Mouse (Mus musculus) forebrain, embryonic 13.5 days (tissue): ENCODE results near the gene Atg7. TPM values are rescaled to one million over a fixed set of nuclear protein-coding genes. Genes with fewer than 3 reads are reported as not detected.

Experiments used
- ATAC-seq: fragments of 200-750 bp; cut with Nextera tagmentation; 2 replicates; pipeline ENCODE4 v1.8.0; 2017
- H3K27ac ChIP-seq: fragments of 300-500 bp; sonication (generic); 2 replicates; pipeline ENCODE4 v1.5.1; 2015; ENCODE audit warnings: inconsistent platforms, mild to moderate bottlenecking, moderate library complexity
- H3K27me3 ChIP-seq: fragments of 300-500 bp; sonication (generic); 2 replicates; pipeline ENCODE4 v1.6.1; 2015; ENCODE audit warnings: mild to moderate bottlenecking, inconsistent platforms
- H3K36me3 ChIP-seq: fragments of 300-500 bp; sonication (generic); 2 replicates; pipeline ENCODE4 v1.6.1; 2015; ENCODE audit warnings: mild to moderate bottlenecking, inconsistent platforms; ENCODE audit not compliant: poor library complexity, severe bottlenecking
- H3K4me1 ChIP-seq: fragments of 300-500 bp; sonication (generic); 2 replicates; pipeline ENCODE4 v1.6.1; 2015; ENCODE audit warnings: inconsistent platforms
- H3K4me2 ChIP-seq: fragments of 300-500 bp; sonication (generic); 2 replicates; pipeline ENCODE4 v1.6.1; 2015; ENCODE audit warnings: inconsistent platforms, mild to moderate bottlenecking, moderate library complexity
- H3K4me3 ChIP-seq: fragments of 300-500 bp; sonication (generic); 2 replicates; pipeline ENCODE4 v1.5.1; 2015; ENCODE audit warnings: mild to moderate bottlenecking, inconsistent platforms
- H3K9ac ChIP-seq: fragments of 300-500 bp; sonication (generic); 2 replicates; pipeline ENCODE4 v1.6.1; 2015; ENCODE audit warnings: mild to moderate bottlenecking, inconsistent platforms
- H3K9me3 ChIP-seq: fragments of 300-500 bp; sonication (generic); replicated peaks from 2 replicates; pipeline ENCODE4 v1.6.1; 2016; ENCODE audit warnings: inconsistent platforms
- WGBS: fragments of 180-500 bp; shearing (Covaris S2); methylation state at CpG from one replicate; pipeline ENCODE4 v1.1.7; 2015; 5-methylcytosine and 5-hydroxymethylcytosine counted together
- polyA plus RNA-seq: library from polyadenylated mRNA; unstranded; fragments of >200 nt; fragmentation: Nextera tagmentation; extraction: Ambion mirVana; gene quantifications from 2 replicates; pipeline ENCODE4 v1.2.1, GENCODE M21; 2015

Atg7 gene
- polyA plus RNA-seq, 1 experiment from 2014 or later, result 18.5 TPM

GRCm38 (mm10) chr6:114659278-114659991 is 16.5 kb downstream of the Atg7 start:
- Histone ChIP-seq H3K4me3 (no peak overlapping the region), H3K36me3 (no peaks in the 10 kb centered on the region), H3K4me2 (no peak overlapping the region), H3K27ac (no peak overlapping the region), H3K27me3 (no peaks in the 10 kb centered on the region), H3K9me3 (no peaks in the 10 kb centered on the region), H3K9ac (no peak overlapping the region), H3K4me1 (no peaks in the 10 kb centered on the region)
- WGBS, result 85% methylated on average over 4 of the region's 4 CpGs
- no peak for ATAC-seq

GRCm38 (mm10) chr6:114659992-114660800 is 17.3 kb downstream of the Atg7 start:
- WGBS, result 75% methylated on average over 5 of the region's 5 CpGs

GRCm38 (mm10) chr6:114663707-114664106 is 20.8 kb downstream of the Atg7 start:
- Histone ChIP-seq H3K4me2 (no peak overlapping the region), H3K9ac (no peak overlapping the region), H3K4me3 (no peak overlapping the region), H3K27me3 (no peaks in the 10 kb centered on the region), H3K27ac (no peak overlapping the region), H3K36me3 (no peaks in the 10 kb centered on the region), H3K9me3 (no peaks in the 10 kb centered on the region), H3K4me1 (no peaks in the 10 kb centered on the region)
- WGBS, result 82% methylated on average over 2 of the region's 2 CpGs
- ATAC-seq, result no peak

More at GRCm38 (mm10) chr6:114659992-114660800, 17.3 kb downstream of the Atg7 start:
- Histone ChIP-seq H3K9ac (no peak overlapping the region), H3K4me1 (no peaks in the 10 kb centered on the region), H3K36me3 (no peaks in the 10 kb centered on the region), H3K27me3 (no peaks in the 10 kb centered on the region), H3K27ac (no peak overlapping the region), H3K9me3 (no peaks in the 10 kb centered on the region), H3K4me3 (no peak overlapping the region), H3K4me2 (no peak overlapping the region)
- ATAC-seq, result no peak

GRCm38 (mm10) chr6:114664716-114665115 is 21.8 kb downstream of the Atg7 start:
- ATAC-seq, result no peak
- Histone ChIP-seq H3K4me3 (no peak overlapping the region), H3K27ac (no peak overlapping the region), H3K9me3 (no peaks in the 10 kb centered on the region), H3K36me3 (no peaks in the 10 kb centered on the region), H3K4me2 (no peak overlapping the region), H3K9ac (no peak overlapping the region), H3K4me1 (no peaks in the 10 kb centered on the region), H3K27me3 (no peaks in the 10 kb centered on the region)
- WGBS, result 76% methylated on average over 2 of the region's 2 CpGs

- Histone ChIP-seq H3K4me2 (no peak overlapping the region), H3K36me3 (no peaks in the 10 kb centered on the region), H3K9ac (no peak overlapping the region), H3K4me1 (no peaks in the 10 kb centered on the region), H3K9me3 (no peaks in the 10 kb centered on the region), H3K27me3 (no peaks in the 10 kb centered on the region), H3K27ac (no peak overlapping the region), H3K4me3 (no peak overlapping the region)
- 96% methylated on average over 6 of the region's 6 CpGs for WGBS
- ATAC-seq, result no peak
These were observed 24.6 kb downstream of the Atg7 start for GRCm38 (mm10) chr6:114667518-114667917.

GRCm38 (mm10) chr6:114674771-114675170 is 31.9 kb downstream of the Atg7 start:
- no peaks in the 10 kb centered on the region for H3K4me1 ChIP-seq
- ATAC-seq, result no peak

GRCm38 (mm10) chr6:114676091-114676490 is 33.2 kb downstream of the Atg7 start:
- H3K27ac ChIP-seq, result no peak overlapping the region
- H3K9me3 ChIP-seq, result peaks cover 4% of the 10 kb centered on the region; the same call in 1 of the 2 replicates
- no peak overlapping the region for H3K4me2 ChIP-seq
- H3K27me3 ChIP-seq, result 0 out of 2 replicates have a peak, but pooled peaks cover 3% of the 10 kb centered on the region
- H3K9ac ChIP-seq, result no peak overlapping the region
- ATAC-seq, result no peak
- peaks cover 37% of the 10 kb centered on the region for H3K36me3 ChIP-seq
- H3K4me3 ChIP-seq, result no peak overlapping the region
- no peaks in the 10 kb centered on the region for H3K4me1 ChIP-seq
- WGBS, result 80% methylated on average over 5 of the region's 5 CpGs

More at GRCm38 (mm10) chr6:114674771-114675170, 31.9 kb downstream of the Atg7 start:
- Histone ChIP-seq H3K9me3 (peaks cover 4% of the 10 kb centered on the region; the same call in 1 of the 2 replicates), H3K27me3 (no peaks in the 10 kb centered on the region), H3K4me2 (no peak overlapping the region), H3K4me3 (no peak overlapping the region), H3K36me3 (peaks cover 25% of the 10 kb centered on the region), H3K27ac (no peak overlapping the region), H3K9ac (no peak overlapping the region)

- H3K4me3 ChIP-seq, result no peak overlapping the region
These were observed 39.3 kb downstream of the Atg7 start for GRCm38 (mm10) chr6:114682092-114682711.

GRCm38 (mm10) chr6:114683741-114684140 is 40.8 kb downstream of the Atg7 start:
- no peak for ATAC-seq
- Histone ChIP-seq H3K4me1 (peaks cover 4% of the 10 kb centered on the region; the same call in 1 of the 2 replicates), H3K4me2 (no peak overlapping the region), H3K27ac (no peak overlapping the region), H3K27me3 (0 out of 2 replicates have a peak, but pooled peaks cover 3% of the 10 kb centered on the region), H3K9me3 (no peaks in the 10 kb centered on the region), H3K36me3 (peaks cover 15% of the 10 kb centered on the region), H3K9ac (no peak overlapping the region), H3K4me3 (no peak overlapping the region)
- WGBS, result 97% methylated on average over 1 of the region's 1 CpGs

More at GRCm38 (mm10) chr6:114682092-114682711, 39.3 kb downstream of the Atg7 start:
- H3K27ac ChIP-seq, result no peak overlapping the region
- no peak for ATAC-seq
- H3K9ac ChIP-seq, result no peak overlapping the region
- no peak overlapping the region for H3K4me2 ChIP-seq
- peaks cover 4% of the 10 kb centered on the region; the same call in 1 of the 2 replicates for H3K4me1 ChIP-seq
- 0 out of 2 replicates have a peak, but pooled peaks cover 3% of the 10 kb centered on the region for H3K27me3 ChIP-seq
- 12% methylated on average over 9 of the region's 9 CpGs for WGBS
- H3K9me3 ChIP-seq, result no peaks in the 10 kb centered on the region
- H3K36me3 ChIP-seq, result peaks cover 22% of the 10 kb centered on the region

GRCm38 (mm10) chr6:114684407-114684806 is 41.5 kb downstream of the Atg7 start:
- ATAC-seq, result no peak
- H3K4me1 ChIP-seq, result peaks cover 4% of the 10 kb centered on the region; the same call in 1 of the 2 replicates
- 0 out of 2 replicates have a peak, but pooled peaks cover 3% of the 10 kb centered on the region for H3K27me3 ChIP-seq
- H3K9ac ChIP-seq, result no peak overlapping the region
- no peaks in the 10 kb centered on the region for H3K9me3 ChIP-seq
- 60% methylated on average over 3 of the region's 3 CpGs for WGBS
- H3K36me3 ChIP-seq, result peaks cover 18% of the 10 kb centered on the region
- H3K27ac ChIP-seq, result no peak overlapping the region
- no peak overlapping the region for H3K4me3 ChIP-seq
- no peak overlapping the region for H3K4me2 ChIP-seq

- no peak overlapping the region for H3K4me2 ChIP-seq
- WGBS, result 87% methylated on average over 1 of the region's 1 CpGs
- ATAC-seq, result no peak
These were observed 42.5 kb downstream of the Atg7 start for GRCm38 (mm10) chr6:114685412-114685811.

GRCm38 (mm10) chr6:114687035-114687434 is 44.1 kb downstream of the Atg7 start:
- WGBS, result 85% methylated on average over 1 of the region's 1 CpGs
- Histone ChIP-seq H3K27ac (no peak overlapping the region), H3K4me1 (peaks cover 11% of the 10 kb centered on the region; the same call in 1 of the 2 replicates), H3K9me3 (no peaks in the 10 kb centered on the region), H3K4me3 (no peak overlapping the region), H3K4me2 (no peak overlapping the region), H3K27me3 (no peaks in the 10 kb centered on the region), H3K9ac (no peak overlapping the region), H3K36me3 (0 out of 2 replicates have a peak, but pooled peaks cover 3% of the 10 kb centered on the region)
- no peak for ATAC-seq

More at GRCm38 (mm10) chr6:114685412-114685811, 42.5 kb downstream of the Atg7 start:
- Histone ChIP-seq H3K27ac (no peak overlapping the region), H3K36me3 (peaks cover 8% of the 10 kb centered on the region), H3K9ac (no peak overlapping the region), H3K27me3 (no peaks in the 10 kb centered on the region), H3K9me3 (no peaks in the 10 kb centered on the region), H3K4me3 (no peak overlapping the region), H3K4me1 (peaks cover 6% of the 10 kb centered on the region; the same call in 1 of the 2 replicates)
